Mouse (Mus musculus) mouse trophoblast stem cell (cell line): ENCODE measurements around the gene Stx3.

Experiments used
- in situ Hi-C, 2 experiments: fragments of 300-500 bp; cut with MseI, MboI; formaldehyde crosslinking; loops; 2 replicates in 1 of 2; 3 replicates in 1 of 2; pipeline ENCODE4 v1.15.1; 2025

The Stx3 gene

GRCm38 (mm10) chr19:11736455-11736854 lies 82.7 kb downstream of the Stx3 start:
- in situ Hi-C loops, result no loop called here

GRCm38 (mm10) chr19:11730278-11730677 lies 88.9 kb downstream of the Stx3 start:
- in situ Hi-C loops, result no loop called here

GRCm38 (mm10) chr19:11727304-11727703 lies 91.9 kb downstream of the Stx3 start:
- in situ Hi-C loops, result no loop called here

- in situ Hi-C loops, result no loop called here
Measured at GRCm38 (mm10) chr19:11725915-11726314, 93.3 kb downstream of the Stx3 start.
